Mouse (Mus musculus) testis, adult 2 months (tissue): ENCODE data around the gene Arhgap29. TPM values are rescaled to one million over a fixed set of nuclear protein-coding genes. Genes with fewer than 3 reads are reported as not detected.

ENCODE experiments used
- H3K27ac ChIP-seq: fragments of 200-500 bp; 2 replicates; pipeline ENCODE4 v1.5.1; 2012; ENCODE audit warnings: low read depth, low read length; ENCODE audit not compliant: control insufficient read depth, insufficient read depth
- H3K27me3 ChIP-seq: fragments of 200-500 bp; 2 replicates; pipeline ENCODE4 v1.6.1; 2012; ENCODE audit warnings: mild to moderate bottlenecking, low read length, moderate library complexity; ENCODE audit not compliant: control insufficient read depth, insufficient read depth
- H3K36me3 ChIP-seq: fragments of 200-500 bp; 2 replicates; pipeline ENCODE4 v1.6.1; 2012; ENCODE audit warnings: mild to moderate bottlenecking, low read length; ENCODE audit not compliant: control insufficient read depth, insufficient read depth
- H3K4me1 ChIP-seq: fragments of 200-500 bp; 2 replicates; pipeline ENCODE4 v1.6.1; 2012; ENCODE audit warnings: low read length; ENCODE audit not compliant: control insufficient read depth, insufficient read depth
- H3K4me3 ChIP-seq: fragments of 200-500 bp; 2 replicates; pipeline ENCODE4 v1.5.1; 2012; ENCODE audit warnings: low read depth, mild to moderate bottlenecking, low read length, moderate library complexity, mixed read lengths; ENCODE audit not compliant: control insufficient read depth
- CTCF ChIP-seq: fragments of 200-500 bp; IDR thresholded peaks from 2 replicates; pipeline ENCODE4 v1.5.1; 2012; ENCODE audit warnings: low read depth, mild to moderate bottlenecking, inconsistent platforms, low read length, moderate library complexity; ENCODE audit not compliant: control insufficient read depth, insufficient read depth, insufficient replicate concordance
- POLR2A ChIP-seq: fragments of 200-500 bp; IDR thresholded peaks from 2 replicates; pipeline ENCODE4 v1.6.1; 2012; ENCODE audit warnings: low read depth, mild to moderate bottlenecking, inconsistent platforms, low read length, moderate library complexity; ENCODE audit not compliant: control insufficient read depth
- polyA plus RNA-seq: library from polyadenylated mRNA; depleted of rRNA; stranded (reverse); fragments of >200 nt; gene quantifications from 2 replicates; pipeline ENCODE4 v1.2.3, GENCODE M21; 2012

Gene Arhgap29
- polyA plus RNA-seq, 1 experiment: 78.3 TPM

- TF ChIP-seq CTCF (no peak), POLR2A (no peak)
- Histone ChIP-seq H3K4me1 (no peaks in the 10 kb centered on the region), H3K27ac (no peak overlapping the region), H3K27me3 (no peaks in the 10 kb centered on the region), H3K4me3 (no peak overlapping the region), H3K36me3 (no peaks in the 10 kb centered on the region)
Measured at GRCm38 (mm10) chr3:121975381-121975780, 23.0 kb downstream of the Arhgap29 start.

- TF ChIP-seq CTCF (no peak), POLR2A (no peak)
- Histone ChIP-seq H3K36me3 (peaks cover 2% of the 10 kb centered on the region; the same call in 1 of the 2 replicates), H3K4me3 (no peak overlapping the region), H3K27ac (no peak overlapping the region), H3K4me1 (no peaks in the 10 kb centered on the region), H3K27me3 (no peaks in the 10 kb centered on the region)
Measured at GRCm38 (mm10) chr3:121981306-121981705, 29.0 kb downstream of the Arhgap29 start.

GRCm38 (mm10) chr3:121982450-121982849 is 30.1 kb downstream of the Arhgap29 start:
- no peak overlapping the region for H3K27ac ChIP-seq
- peaks cover 2% of the 10 kb centered on the region; the same call in 1 of the 2 replicates for H3K36me3 ChIP-seq
- no peaks in the 10 kb centered on the region for H3K4me1 ChIP-seq
- H3K27me3 ChIP-seq: no peaks in the 10 kb centered on the region
- TF ChIP-seq POLR2A: no peak
- no peak for TF ChIP-seq CTCF
- no peak overlapping the region for H3K4me3 ChIP-seq

- Histone ChIP-seq H3K36me3 (peaks cover 1% of the 10 kb centered on the region), H3K27me3 (no peaks in the 10 kb centered on the region), H3K4me3 (no peak overlapping the region), H3K27ac (peak overlapping the region; percentile 39), H3K4me1 (peaks cover under 1% of the 10 kb centered on the region; the same call in 1 of the 2 replicates)
- TF ChIP-seq POLR2A: no peak
- no peak for TF ChIP-seq CTCF
Measured at GRCm38 (mm10) chr3:121995125-121995524, 42.8 kb downstream of the Arhgap29 start.

DNA sequence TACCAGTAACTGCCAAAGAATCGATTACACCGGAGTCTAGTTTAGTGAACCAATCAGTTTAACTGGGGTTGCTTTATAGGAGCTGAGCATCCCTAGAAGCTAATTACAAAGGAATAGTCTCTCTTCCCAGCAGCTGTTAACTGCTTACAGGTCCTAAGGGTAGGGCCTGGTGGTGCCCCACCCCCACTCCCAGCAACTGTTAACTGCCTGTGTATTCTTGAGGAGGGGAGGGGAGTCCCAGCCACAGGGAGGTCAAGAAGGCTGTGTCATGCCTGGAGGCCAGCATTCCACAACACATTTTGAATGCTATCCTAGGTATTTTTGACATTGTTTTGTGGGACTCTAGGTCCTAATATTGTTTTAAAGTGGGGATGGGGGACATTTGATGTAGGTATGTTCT is 47.6 kb downstream of the Arhgap29 start:
- Histone ChIP-seq H3K27me3 (no peaks in the 10 kb centered on the region), H3K27ac (peak overlapping the region; percentile 100), H3K36me3 (peaks cover 1% of the 10 kb centered on the region; the same call in 1 of the 2 replicates), H3K4me3 (peak overlapping the region; percentile 80), H3K4me1 (peaks cover 5% of the 10 kb centered on the region; the same call in 1 of the 2 replicates)
- TF ChIP-seq POLR2A (peak; percentile 86; the same call in 1 of the 2 replicates), CTCF (no peak)

DNA sequence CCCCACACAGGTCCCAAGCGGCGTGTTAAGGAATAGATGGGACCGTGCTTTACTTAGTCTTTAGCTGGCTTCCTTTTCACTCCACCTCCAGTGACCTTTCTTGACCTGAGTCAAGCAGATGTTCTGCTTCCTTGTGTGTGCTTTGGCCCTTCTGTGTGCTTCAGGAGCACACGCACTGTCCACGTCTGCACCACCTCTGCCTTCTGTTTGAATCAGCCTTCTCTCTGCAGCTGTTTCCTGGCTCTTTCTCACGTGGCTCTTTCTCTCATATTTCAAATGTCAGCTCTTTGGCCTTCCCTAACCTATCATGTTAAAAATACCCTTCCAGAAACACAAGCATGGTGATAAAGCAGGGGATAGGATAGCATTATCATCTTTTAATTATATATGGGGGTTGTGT is 49.2 kb downstream of the Arhgap29 start:
- H3K27ac ChIP-seq: peak overlapping the region; percentile 68
- no peak for TF ChIP-seq CTCF
- no peak for TF ChIP-seq POLR2A
- peaks cover 5% of the 10 kb centered on the region; the same call in 1 of the 2 replicates for H3K4me1 ChIP-seq
- no peaks in the 10 kb centered on the region for H3K27me3 ChIP-seq
- peaks cover 4% of the 10 kb centered on the region for H3K36me3 ChIP-seq
- peak overlapping the region; percentile 39 for H3K4me3 ChIP-seq

DNA sequence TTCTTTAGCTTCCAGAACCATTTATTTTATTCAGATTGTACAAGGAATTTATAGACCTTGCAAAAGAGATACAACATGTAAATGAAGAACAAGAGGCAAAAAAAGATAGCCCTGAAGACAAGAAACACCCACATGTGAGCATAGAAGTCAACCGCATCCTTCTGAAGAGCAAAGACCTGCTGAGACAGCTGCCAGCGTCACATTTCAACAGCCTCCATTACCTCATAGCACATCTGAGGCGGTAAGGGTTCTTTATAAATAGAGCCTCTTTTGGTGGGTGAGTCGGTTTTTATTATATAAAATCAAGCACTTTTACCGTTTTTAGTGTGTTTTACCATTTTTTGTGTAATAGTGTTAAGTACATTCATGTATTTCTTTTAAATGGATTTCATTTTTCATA is 57.5 kb downstream of the Arhgap29 start:
- TF ChIP-seq CTCF (no peak), POLR2A (no peak)
- Histone ChIP-seq H3K4me1 (no peaks in the 10 kb centered on the region), H3K36me3 (peaks cover 10% of the 10 kb centered on the region), H3K27me3 (no peaks in the 10 kb centered on the region), H3K4me3 (no peak overlapping the region), H3K27ac (no peak overlapping the region)
